Mouse (Mus musculus): ENCODE data around the gene Gigyf2.

DNA sequence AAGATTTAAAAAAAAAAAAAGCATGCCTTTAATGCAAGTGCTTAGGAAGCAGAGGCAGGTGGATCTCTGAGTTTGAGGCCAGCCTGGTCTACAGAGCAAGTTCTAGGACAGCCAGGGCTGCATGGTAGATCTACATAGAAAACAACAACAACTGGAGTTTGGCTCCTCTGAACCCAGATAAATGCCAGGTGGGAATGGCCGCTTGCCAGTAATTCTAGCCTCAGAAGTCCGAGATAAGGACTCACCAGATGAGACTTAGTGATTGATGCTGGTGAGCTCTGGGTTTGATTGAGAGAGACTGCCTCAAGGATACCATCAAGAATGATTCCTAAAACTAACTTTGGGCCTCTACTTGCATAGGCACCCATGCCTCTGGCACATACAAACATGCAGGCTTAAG lies 23.8 kb downstream of the Gigyf2 start:
- no peak for TF ChIP-seq CTCF (IDR thresholded peaks at IDR 0.05; ENCODE audit: low read depth, low read length)
- TF ChIP-seq GATA1 (IDR thresholded peaks at IDR 0.05; ENCODE audit: borderline replicate concordance, low read length): no peak
- TF ChIP-seq TAL1 (conservative IDR thresholded peaks at IDR 0.05; ENCODE audit: low read depth, low read length): no peak
- no peak for TF ChIP-seq POLR2AphosphoS5 (IDR thresholded peaks at IDR 0.05; ENCODE audit: insufficient replicate concordance, low read depth, low read length)
- TF ChIP-seq GATA2 (IDR thresholded peaks at IDR 0.05; ENCODE audit: borderline replicate concordance, low read depth, low read length): no peak
